Mouse (Mus musculus): ENCODE results near the gene Vmn1r116.
"Not testable (repeated sequence)": the region's sequence is repeated elsewhere in the genome, so short reads cannot be mapped to it uniquely, and the experiment has no call there.

Vmn1r116 gene

GRCm38 (mm10) chr7:20871956-20872355, at the start of gene Vmn1r116:
Gene Vmn1r116 (plus strand): TSS chr7:20872256.
- DNase-seq (ENCODE audit: low read depth) = not testable (repeated sequence)

- not testable (repeated sequence) for DNase-seq (ENCODE audit: low read depth)
These were observed 27.2 kb upstream of the Vmn1r116 start, which contains the start of gene Vmn1r115 for GRCm38 (mm10) chr7:20844885-20845284. Gene Vmn1r115 (minus strand): TSS chr7:20844985.

DNA sequence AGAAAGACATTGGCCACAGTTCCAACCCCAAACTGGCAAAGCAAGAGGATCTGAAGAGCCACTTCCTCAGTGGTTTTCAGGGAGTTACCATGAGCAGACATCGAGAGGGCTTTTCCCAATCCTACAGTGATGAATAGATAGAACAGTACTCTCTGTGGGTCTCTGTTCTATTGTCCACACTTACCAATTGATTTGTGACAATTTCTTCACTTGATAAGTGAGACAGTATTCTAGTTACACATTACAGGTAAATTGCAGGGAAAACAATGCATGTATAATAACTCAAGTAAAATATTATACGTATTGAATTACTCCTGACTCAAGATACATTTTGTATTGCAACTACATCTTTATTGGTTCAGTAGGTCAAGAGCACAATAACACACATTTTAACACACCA, 12.0 kb downstream of the Vmn1r116 start, which contains the start of gene Vmn1r117:
TSS of gene Vmn1r117 (minus strand) at position 101 of the 400 bp plus-strand sequence.
- not testable (repeated sequence) for DNase-seq (ENCODE audit: low read depth)

DNA sequence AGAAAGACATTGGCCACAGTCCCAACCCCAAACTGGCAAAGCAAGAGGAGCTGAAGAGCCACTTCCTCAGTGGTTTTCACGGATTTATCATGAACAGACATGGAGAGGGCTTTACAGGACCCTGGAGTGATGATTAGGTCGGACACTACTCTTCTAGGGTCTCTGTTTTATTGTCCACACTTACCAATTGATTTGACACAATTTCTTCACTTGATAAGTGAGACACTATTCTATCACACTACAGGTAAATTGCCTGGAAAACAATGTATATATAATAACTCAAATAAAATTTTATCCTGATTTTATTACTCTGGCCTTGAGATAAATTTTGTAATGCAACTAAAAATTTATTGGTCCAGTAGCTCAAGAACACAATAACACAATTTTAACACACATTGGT, 40.2 kb downstream of the Vmn1r116 start, which contains the start of gene Vmn1r118:
TSS of gene Vmn1r118 (minus strand) at position 101 of the 400 bp plus-strand sequence.
- not testable (repeated sequence) for DNase-seq (ENCODE audit: low read depth)
